ENCODE assay signal across 8 mouse cellular contexts in genomic region chr2:33543429-33544202, GRCm38 (mm10).
A peak's percentile ranks its signal among the peaks of the same experiment; 100 is the strongest.
DNase-seq lines count a peak whose midpoint lies in the region; ATAC-seq lines count a peak whose summit lies in the region.

No protein-coding gene starts in this region.

- peaks cover 46% of the 10 kb centered on the region for H3K4me1 ChIP-seq in hindbrain, embryonic 13.5 days (replicated peaks)
- H3K4me1 ChIP-seq in neural tube, embryonic 11.5 days (ENCODE audit: control insufficient read depth, insufficient read depth, low read length), result peaks cover 15% of the 10 kb centered on the region

- H3K9me3 ChIP-seq in hindbrain, embryonic 13.5 days, result no peaks in the 10 kb centered on the region
- no peaks in the 10 kb centered on the region for H3K9me3 ChIP-seq in neural tube, embryonic 11.5 days (ENCODE audit: control insufficient read depth, low read length)

- H3K27me3 ChIP-seq in hindbrain, embryonic 13.5 days, result peaks cover 38% of the 10 kb centered on the region
- peaks cover 22% of the 10 kb centered on the region for H3K27me3 ChIP-seq in neural tube, embryonic 11.5 days (ENCODE audit: control insufficient read depth, insufficient read depth, low read length)

- H3K27ac ChIP-seq in hindbrain, embryonic 13.5 days, result peak overlapping the region; percentile 94
- peak overlapping the region; percentile 56; the same call in 1 of the 2 replicates for H3K27ac ChIP-seq in neural tube, embryonic 11.5 days (ENCODE audit: low read depth, low read length)

- peak overlapping the region; percentile 47 for H3K4me3 ChIP-seq in hindbrain, embryonic 13.5 days
- H3K4me3 ChIP-seq in neural tube, embryonic 11.5 days (ENCODE audit: low read depth, low read length), result peak overlapping the region; percentile 51

- H3K4me2 ChIP-seq in hindbrain, embryonic 13.5 days, result peak overlapping the region; percentile 82
- peak overlapping the region; percentile 89 for H3K4me2 ChIP-seq in neural tube, embryonic 11.5 days (ENCODE audit: low read depth)

- peak; percentile 21 for DNase-seq in thymus, postnatal 14 days
- DNase-seq in thymus, postnatal 36 days, result no peak
- peak; percentile 82 for DNase-seq in embryo, embryonic 11 days
- DNase-seq in left cerebral cortex, adult 9 months (ENCODE audit: low spot score in 2 of 2), result peak; percentile 87 to 88
- peak; percentile 77 for DNase-seq in neural tube, embryonic 11.5 days (ENCODE audit: low spot score)
- DNase-seq in adrenal gland, postnatal 25 days, result no peak
- no peak for DNase-seq in spleen, adult 18-20 months

- no peaks in the 10 kb centered on the region for H3K36me3 ChIP-seq in hindbrain, embryonic 13.5 days
- H3K36me3 ChIP-seq in neural tube, embryonic 11.5 days (ENCODE audit: control insufficient read depth, insufficient read depth, low read length), result no peaks in the 10 kb centered on the region

- under 1% methylated on average over 38 of the region's 38 CpGs for WGBS in hindbrain, embryonic 13.5 days
- WGBS in neural tube, embryonic 11.5 days, result 2% methylated on average over 36 of the region's 38 CpGs

- peak overlapping the region; percentile 79 for H3K9ac ChIP-seq in hindbrain, embryonic 13.5 days
- H3K9ac ChIP-seq in neural tube, embryonic 11.5 days (ENCODE audit: low read length), result peak overlapping the region; percentile 44

- peak; percentile 84 for ATAC-seq in hindbrain, embryonic 13.5 days (ENCODE audit: low FRiP score)
- peak; percentile 78 for ATAC-seq in neural tube, embryonic 11.5 days (ENCODE audit: insufficient read depth, low FRiP score, low TSS enrichment)

Comparison
In these comparisons a context has a peak if more than half of its experiments do, and no peak if none do; other contexts are left out.
1. DNase-seq: peak in thymus, postnatal 14 days (single experiment), embryo, embryonic 11 days (single experiment), left cerebral cortex, adult 9 months (2 of 2) and neural tube, embryonic 11.5 days (single experiment); none in thymus, postnatal 36 days (0 of 2), adrenal gland, postnatal 25 days (single experiment) and spleen, adult 18-20 months (0 of 2).